10 mouse cellular contexts compared by ENCODE assay signal in genomic region chr14:118813111-118813510, GRCm38 (mm10).
"Had no signal": no experiment of that assay in that cellular context is flagged by ENCODE, and none has a peak within 500 bp of the region (broad histone marks: within the 10 kb centered on the region; RNA-seq: fewer than 3 reads in every experiment).

No protein-coding gene starts in this region.

- ATAC-seq: liver, embryonic 12.5 days; midbrain, embryonic 15.5 days had no signal

- DNase-seq: kidney, adult 9 months; layer of hippocampus, adult 9-11 months; liver; lung, adult 18-20 months; lung, postnatal 10 days; lung, postnatal 36 days; thymus, adult 18-20 months; thymus, postnatal 36 days had no signal
